Mouse (Mus musculus) erythroid progenitor cell, adult 5-6 weeks (primary cell): ENCODE data around the gene Rpp38. TPM values are rescaled to one million over a fixed set of nuclear protein-coding genes. Genes with fewer than 3 reads are reported as not detected.

ENCODE experiments used
- ATAC-seq: replicated peaks from 2 replicates; pipeline ENCODE4 v1.8.0; 2016; ENCODE audit warnings: moderate number of reproducible peaks, mild to moderate bottlenecking, moderate TSS enrichment, inconsistent platforms; ENCODE audit not compliant: poor library complexity, low FRiP score, severe bottlenecking
- total RNA-seq, 2 experiments: library from RNA; stranded (forward) in 1 of 2; stranded (reverse) in 1 of 2; fragments of 150-400 nt in 1 of 2; fragments of 186-747, 209-891 nt in 1 of 2; gene quantifications; 2 replicates each; pipeline versions ENCODE4 v1.2.3 to v1.2.4; 2015 to 2017; ENCODE audit warnings: low replicate concordance in 2 of 2

Rpp38 gene
- total RNA-seq (2015; ENCODE audit: low replicate concordance) = 2.5 and 5.8 TPM in 2 replicates
- total RNA-seq (2017; ENCODE audit: low replicate concordance) = 2.6 TPM in 1 of 2 replicates, not detected in the other

DNA sequence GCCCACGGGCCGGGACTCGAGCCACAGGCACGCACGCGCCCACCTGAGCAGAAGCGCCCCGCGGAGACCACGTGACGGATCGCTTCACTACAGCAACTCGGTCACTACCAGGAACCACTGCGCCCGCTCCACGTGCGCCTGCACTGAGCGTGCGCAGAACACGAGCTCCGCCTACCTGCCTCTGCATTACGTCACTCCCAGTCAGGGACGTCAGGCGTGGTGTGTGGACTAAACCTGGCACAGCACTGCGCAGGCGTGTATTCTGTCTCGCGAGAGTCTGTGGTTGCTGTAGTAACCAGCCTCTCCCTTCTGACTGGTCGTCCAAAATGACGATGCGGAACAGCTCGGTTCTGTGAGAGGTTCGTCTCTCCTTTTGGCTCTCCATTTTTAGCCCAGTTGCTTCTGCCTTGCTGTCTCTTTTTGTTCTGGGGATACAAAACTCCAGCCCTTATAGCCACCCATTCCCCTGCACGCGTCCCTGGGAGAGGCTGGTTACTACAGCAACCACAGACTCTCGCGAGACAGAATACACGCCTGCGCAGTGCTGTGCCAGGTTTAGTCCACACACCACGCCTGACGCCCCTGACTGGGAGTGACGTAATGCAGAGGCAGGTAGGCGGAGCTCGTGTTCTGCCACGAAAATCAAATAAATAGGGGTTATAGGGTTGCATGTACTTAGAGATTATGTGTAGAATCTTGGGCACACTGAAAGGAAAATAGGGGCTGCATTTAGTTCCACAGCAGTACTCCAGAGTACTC, at the start of gene Rpp38:
Gene Rpp38 (minus strand): TSS at position 160 of the 759 bp plus-strand sequence.
- peak; percentile 90 for ATAC-seq

GRCm38 (mm10) chr2:3365127-3365526, 32.7 kb upstream of the Rpp38 start:
- ATAC-seq = no peak

DNA sequence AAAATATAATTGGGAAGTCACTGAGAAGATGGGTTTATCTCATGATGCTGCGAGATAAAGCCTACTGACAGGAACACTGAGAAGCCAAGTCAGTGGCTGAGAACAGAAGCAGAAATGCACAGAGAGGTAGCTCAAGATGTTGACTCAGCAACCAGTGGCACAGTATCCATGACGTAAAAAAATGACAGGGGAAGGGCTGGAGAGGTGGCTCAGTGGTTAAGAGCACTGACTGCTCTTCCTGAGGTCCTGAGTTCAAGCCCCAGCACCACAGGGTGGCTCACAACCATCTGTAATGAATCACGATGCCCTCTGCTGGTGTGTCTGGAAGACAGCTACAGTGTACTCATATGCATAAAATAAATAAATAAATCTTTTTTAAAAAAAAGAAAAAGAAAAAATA, 28.6 kb upstream of the Rpp38 start:
- no peak for ATAC-seq

- no peak for ATAC-seq
Observed at GRCm38 (mm10) chr2:3357887-3358286, 25.4 kb upstream of the Rpp38 start.

DNA sequence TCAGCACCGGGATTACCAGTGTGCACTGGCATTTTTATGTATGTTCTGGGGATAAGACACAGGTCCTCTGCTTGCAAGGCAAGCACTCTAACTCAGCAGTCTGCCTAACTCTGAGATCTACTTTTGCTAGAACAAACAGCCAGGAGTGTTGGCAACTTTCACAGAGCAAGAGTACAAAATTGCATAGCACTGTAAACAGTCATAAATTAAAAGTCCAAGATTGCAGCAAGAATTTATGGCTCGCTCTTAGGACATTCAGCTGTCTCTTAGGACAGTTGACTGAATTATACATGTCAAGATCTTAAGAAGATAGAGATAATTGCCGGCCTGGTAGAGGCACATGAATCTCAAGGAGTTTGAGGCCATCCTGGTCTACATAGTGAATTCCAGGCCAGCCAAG, 23.9 kb upstream of the Rpp38 start:
- no peak for ATAC-seq

DNA sequence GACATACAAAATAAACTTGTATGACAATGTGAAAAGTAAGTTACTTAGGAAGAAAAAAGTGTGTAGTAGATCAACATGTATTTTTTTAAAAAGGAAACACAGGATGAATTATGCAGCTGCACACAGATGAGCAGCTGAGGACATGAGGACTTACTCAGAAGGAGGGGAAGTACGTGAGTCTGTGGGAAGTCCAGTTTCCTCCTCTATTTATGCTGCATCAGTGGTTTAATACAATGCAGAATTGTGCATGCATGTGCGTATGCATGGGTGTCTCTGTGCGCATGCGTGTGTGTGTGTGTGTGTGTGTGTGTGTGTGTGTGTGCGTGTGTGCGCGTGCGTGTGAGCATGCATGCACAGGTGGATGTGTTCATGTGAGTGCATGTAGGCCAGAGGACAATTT, 23.4 kb upstream of the Rpp38 start:
- no peak for ATAC-seq

DNA sequence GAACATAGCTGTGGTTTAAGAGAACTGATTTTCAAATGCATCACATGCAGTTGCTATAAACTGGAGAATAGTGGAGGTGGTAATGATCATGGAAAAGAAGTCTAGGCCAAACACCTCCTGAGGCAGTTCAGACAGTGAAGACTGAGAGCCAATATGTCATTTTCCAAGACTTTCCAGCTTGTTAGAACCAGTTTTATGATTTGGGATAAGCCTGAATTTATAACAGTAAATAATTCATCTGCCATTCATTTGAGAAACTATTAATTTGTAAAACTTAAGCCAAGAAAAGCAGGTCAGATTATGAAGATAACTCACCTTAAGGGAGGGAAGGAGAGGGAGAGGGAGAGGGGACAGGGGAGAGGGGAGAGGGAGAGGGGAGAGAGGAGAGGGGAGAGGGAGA, 20.7 kb upstream of the Rpp38 start:
- no peak for ATAC-seq

- no peak for ATAC-seq
Observed at GRCm38 (mm10) chr2:3348919-3349318, 16.5 kb upstream of the Rpp38 start.

DNA sequence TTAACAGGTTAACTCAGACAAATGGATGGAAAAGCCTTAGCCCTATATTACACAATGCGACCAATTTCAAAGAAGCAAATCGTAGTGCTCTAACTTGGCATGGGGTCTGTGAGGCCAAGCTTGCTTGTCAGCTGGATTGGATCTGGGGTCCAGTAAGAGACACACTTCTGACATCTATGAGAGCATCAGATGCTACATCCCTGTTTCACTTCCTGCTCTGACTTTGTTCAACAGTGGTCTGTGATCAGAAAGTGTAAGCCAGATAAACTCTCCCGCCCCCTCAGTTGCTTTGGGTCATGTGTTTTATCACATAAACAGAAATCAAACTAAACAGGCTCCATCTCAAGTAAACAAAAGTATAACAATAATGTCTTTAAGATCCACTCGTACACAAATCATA, 16.0 kb upstream of the Rpp38 start:
- ATAC-seq = no peak

GRCm38 (mm10) chr2:3335611-3336301, 3.3 kb upstream of the Rpp38 start, which contains the start of gene Acbd7:
Gene Acbd7 (plus strand): TSS chr2:3336168.
- peak; percentile 79 for ATAC-seq

GRCm38 (mm10) chr2:3333761-3334160, 1.3 kb upstream of the Rpp38 start:
- no peak for ATAC-seq

- ATAC-seq = no peak
Observed at GRCm38 (mm10) chr2:3332056-3332455, 387 bp downstream of the Rpp38 start.

DNA sequence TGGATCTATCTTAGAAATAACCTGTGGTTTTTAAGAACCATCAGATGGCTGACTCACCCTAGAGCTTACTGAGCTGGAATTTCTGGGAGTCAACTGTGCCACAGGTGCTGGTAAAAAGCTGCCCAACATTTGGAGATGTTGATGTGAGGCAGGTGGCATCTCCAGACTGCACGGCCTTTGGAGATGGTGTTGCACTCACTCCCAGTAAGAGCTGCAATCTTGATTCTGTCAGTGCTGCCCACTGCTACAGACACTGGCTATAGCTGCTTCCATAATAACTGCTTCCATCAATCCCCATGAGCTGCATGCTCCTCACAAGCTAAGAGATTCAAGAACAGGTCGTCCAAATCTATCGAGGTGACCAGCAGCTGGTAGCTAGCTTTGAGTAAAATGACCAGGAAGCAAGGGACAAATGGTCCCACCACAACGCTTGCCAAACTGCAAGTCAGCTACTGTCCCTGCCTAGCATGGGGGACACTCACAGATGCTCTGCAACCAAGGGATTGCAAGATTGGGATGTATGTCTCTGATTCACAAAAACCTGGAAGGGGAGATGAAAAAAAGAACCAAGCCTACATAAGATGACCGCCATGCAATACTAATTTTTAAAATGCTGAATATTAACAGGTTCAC, 1.3 kb downstream of the Rpp38 start:
- ATAC-seq = no peak

- ATAC-seq = peak; percentile 63
Observed at GRCm38 (mm10) chr2:3327351-3327750, 5.1 kb downstream of the Rpp38 start.

- ATAC-seq = no peak
Observed at GRCm38 (mm10) chr2:3326547-3326946, 5.9 kb downstream of the Rpp38 start.

GRCm38 (mm10) chr2:3324381-3325130, 7.9 kb downstream of the Rpp38 start:
- ATAC-seq = no peak

GRCm38 (mm10) chr2:3323132-3323531, 9.3 kb downstream of the Rpp38 start:
- ATAC-seq = no peak

DNA sequence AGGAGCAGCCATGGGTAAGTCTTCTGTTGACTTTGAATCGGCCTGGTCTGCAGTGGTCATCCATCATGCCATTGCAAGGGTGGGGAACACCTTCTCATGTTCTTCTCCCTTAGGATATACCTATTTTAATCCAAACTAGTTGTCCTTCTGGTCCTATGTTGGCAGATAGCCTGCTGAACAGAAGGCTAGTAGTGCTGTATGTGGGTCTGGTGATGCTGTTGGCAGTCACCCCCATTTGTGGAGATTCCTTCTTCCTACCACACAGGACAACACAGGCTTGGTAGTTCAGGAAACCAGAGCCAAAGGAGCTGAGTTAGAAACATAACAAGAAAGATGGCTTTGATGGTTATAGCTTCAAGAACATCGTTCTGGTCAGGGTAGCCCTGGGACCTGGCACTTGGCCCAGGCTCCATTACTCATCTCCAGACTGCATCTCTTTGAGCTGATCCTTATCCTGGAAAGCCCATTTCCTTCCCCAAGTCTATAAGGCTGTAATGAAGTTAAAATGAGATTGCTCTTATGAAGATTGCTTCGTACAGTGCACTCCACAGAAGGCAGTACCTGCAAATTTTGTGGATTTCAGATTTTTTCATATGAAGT, 26.9 kb downstream of the Rpp38 start:
- no peak for ATAC-seq

DNA sequence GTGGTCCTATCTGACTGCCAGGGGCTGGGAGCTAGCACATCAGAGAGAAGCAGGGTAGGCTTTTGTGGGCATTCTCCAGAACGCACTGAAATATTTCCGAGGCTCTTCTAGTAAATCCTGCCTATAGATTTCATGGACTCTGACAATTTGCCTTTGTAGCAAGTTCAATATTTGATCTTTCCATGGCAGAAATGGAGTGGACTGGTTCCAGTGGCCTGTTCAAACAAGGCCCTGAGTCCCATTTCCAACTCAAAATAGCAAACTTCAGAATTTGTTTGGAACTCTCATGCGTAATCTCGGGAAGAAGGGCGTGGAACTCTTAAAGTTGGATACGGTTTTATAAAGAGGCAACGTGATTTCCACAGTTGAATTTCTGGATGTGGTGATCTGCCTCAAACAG, 36.6 kb downstream of the Rpp38 start:
- ATAC-seq = no peak

DNA sequence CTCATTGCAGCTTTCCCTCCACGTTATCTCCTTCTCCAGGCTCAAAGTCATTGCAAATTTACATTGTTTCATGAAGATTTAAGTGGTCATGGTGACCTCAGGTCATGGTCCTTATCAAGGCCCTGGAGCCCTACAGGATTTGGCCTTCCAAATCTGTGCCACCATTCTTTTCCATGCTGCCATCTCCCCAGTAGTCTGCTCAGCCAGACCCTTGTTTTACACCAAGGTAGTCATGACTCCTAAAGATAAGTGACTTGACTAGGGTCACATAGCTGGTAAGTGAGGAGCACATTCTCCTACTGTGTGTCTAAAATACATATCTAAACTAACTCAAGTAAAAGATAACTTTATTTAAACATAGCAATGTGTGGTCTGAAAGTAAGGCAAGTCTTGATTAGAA, 40.3 kb downstream of the Rpp38 start:
- no peak for ATAC-seq
